Mouse (Mus musculus): ENCODE data around the gene Slc16a2. TPM values are rescaled to one million over a fixed set of nuclear protein-coding genes. Genes with fewer than 3 reads are reported as not detected.
"Not testable (repeated sequence)": the region's sequence is repeated elsewhere in the genome, so short reads cannot be mapped to it uniquely, and the experiment has no call there.

Gene Slc16a2
- polyA plus RNA-seq, 1 experiment = 12.3 TPM

GRCm38 (mm10) chrX:103674674-103675073 is 147.1 kb downstream of the Slc16a2 start:
- no peak for DNase-seq
- TF ChIP-seq CTCF (IDR thresholded peaks at IDR 0.05; ENCODE audit: borderline replicate concordance, insufficient read depth, low read depth, low read length) = no peak
- TF ChIP-seq POLR2A (IDR thresholded peaks at IDR 0.05; ENCODE audit: borderline replicate concordance, insufficient read depth, low read length) = no peak
- 29% methylated on average over 2 of the region's 2 CpGs for WGBS
- H3K4me3 ChIP-seq (replicated peaks; ENCODE audit: insufficient read depth, low read depth, low read length) = no peak overlapping the region
- H3K4me1 ChIP-seq (ENCODE audit: control insufficient read depth, insufficient read depth, low read length) = no peaks in the 10 kb centered on the region
- H3K27me3 ChIP-seq (ENCODE audit: control insufficient read depth, insufficient read depth, low read length) = no peaks in the 10 kb centered on the region
- H3K27ac ChIP-seq (ENCODE audit: insufficient read depth, low read length) = no peak overlapping the region

GRCm38 (mm10) chrX:103673761-103674160 is 148.0 kb downstream of the Slc16a2 start:
- TF ChIP-seq POLR2A (IDR thresholded peaks at IDR 0.05; ENCODE audit: borderline replicate concordance, insufficient read depth, low read length) (no peak), CTCF (IDR thresholded peaks at IDR 0.05; ENCODE audit: borderline replicate concordance, insufficient read depth, low read depth, low read length) (no peak)
- Histone ChIP-seq H3K4me3 (replicated peaks; ENCODE audit: insufficient read depth, low read depth, low read length) (no peak overlapping the region), H3K27me3 (ENCODE audit: control insufficient read depth, insufficient read depth, low read length) (no peaks in the 10 kb centered on the region), H3K4me1 (ENCODE audit: control insufficient read depth, insufficient read depth, low read length) (no peaks in the 10 kb centered on the region), H3K27ac (ENCODE audit: insufficient read depth, low read length) (no peak overlapping the region)
- no peak for DNase-seq
- 87% methylated on average over 3 of the region's 3 CpGs for WGBS

GRCm38 (mm10) chrX:103670245-103670644 is 151.5 kb downstream of the Slc16a2 start:
- TF ChIP-seq POLR2A (IDR thresholded peaks at IDR 0.05; ENCODE audit: borderline replicate concordance, insufficient read depth, low read length) = no peak
- no peak for TF ChIP-seq CTCF (IDR thresholded peaks at IDR 0.05; ENCODE audit: borderline replicate concordance, insufficient read depth, low read depth, low read length)

GRCm38 (mm10) chrX:103664445-103664844 is 157.3 kb downstream of the Slc16a2 start:
- H3K27me3 ChIP-seq (ENCODE audit: control insufficient read depth, insufficient read depth, low read length); H3K4me1 ChIP-seq (ENCODE audit: control insufficient read depth, insufficient read depth, low read length); DNase-seq; H3K27ac ChIP-seq (ENCODE audit: insufficient read depth, low read length); H3K4me3 ChIP-seq (replicated peaks; ENCODE audit: insufficient read depth, low read depth, low read length): not testable (repeated sequence)
- WGBS = 91% methylated on average over 10 of the region's 10 CpGs

More at GRCm38 (mm10) chrX:103670245-103670644, 151.5 kb downstream of the Slc16a2 start:
- no peak for DNase-seq
- Histone ChIP-seq H3K27ac (ENCODE audit: insufficient read depth, low read length) (no peak overlapping the region), H3K4me3 (replicated peaks; ENCODE audit: insufficient read depth, low read depth, low read length) (no peak overlapping the region), H3K27me3 (ENCODE audit: control insufficient read depth, insufficient read depth, low read length) (no peaks in the 10 kb centered on the region), H3K4me1 (ENCODE audit: control insufficient read depth, insufficient read depth, low read length) (no peaks in the 10 kb centered on the region)

GRCm38 (mm10) chrX:103658985-103659384 is 162.8 kb downstream of the Slc16a2 start:
- WGBS = 22% methylated on average over 4 of the region's 4 CpGs
- DNase-seq = no peak

GRCm38 (mm10) chrX:103653021-103653420 is 168.8 kb downstream of the Slc16a2 start:
- 49% methylated on average over 2 of the region's 2 CpGs for WGBS
- no peaks in the 10 kb centered on the region for H3K4me1 ChIP-seq (ENCODE audit: control insufficient read depth, insufficient read depth, low read length)
- no peak for DNase-seq
- no peaks in the 10 kb centered on the region for H3K27me3 ChIP-seq (ENCODE audit: control insufficient read depth, insufficient read depth, low read length)
- no peak overlapping the region for H3K4me3 ChIP-seq (replicated peaks; ENCODE audit: insufficient read depth, low read depth, low read length)
- H3K27ac ChIP-seq (ENCODE audit: insufficient read depth, low read length) = no peak overlapping the region
- no peak for TF ChIP-seq CTCF (IDR thresholded peaks at IDR 0.05; ENCODE audit: borderline replicate concordance, insufficient read depth, low read depth, low read length)
- TF ChIP-seq POLR2A (IDR thresholded peaks at IDR 0.05; ENCODE audit: borderline replicate concordance, insufficient read depth, low read length) = no peak

More at GRCm38 (mm10) chrX:103658985-103659384, 162.8 kb downstream of the Slc16a2 start:
- no peak overlapping the region for H3K27ac ChIP-seq (ENCODE audit: insufficient read depth, low read length)
- H3K27me3 ChIP-seq (ENCODE audit: control insufficient read depth, insufficient read depth, low read length) = no peaks in the 10 kb centered on the region
- H3K4me3 ChIP-seq (replicated peaks; ENCODE audit: insufficient read depth, low read depth, low read length) = no peak overlapping the region
- TF ChIP-seq CTCF (IDR thresholded peaks at IDR 0.05; ENCODE audit: borderline replicate concordance, insufficient read depth, low read depth, low read length) (no peak), POLR2A (IDR thresholded peaks at IDR 0.05; ENCODE audit: borderline replicate concordance, insufficient read depth, low read length) (no peak)
- no peaks in the 10 kb centered on the region for H3K4me1 ChIP-seq (ENCODE audit: control insufficient read depth, insufficient read depth, low read length)

- Histone ChIP-seq H3K4me1 (ENCODE audit: control insufficient read depth, insufficient read depth, low read length) (no peaks in the 10 kb centered on the region), H3K4me3 (replicated peaks; ENCODE audit: insufficient read depth, low read depth, low read length) (no peak overlapping the region), H3K27me3 (ENCODE audit: control insufficient read depth, insufficient read depth, low read length) (no peaks in the 10 kb centered on the region), H3K27ac (ENCODE audit: insufficient read depth, low read length) (no peak overlapping the region)
- DNase-seq = no peak
- 60% methylated on average over 1 of the region's 1 CpGs for WGBS
- no peak for TF ChIP-seq CTCF (IDR thresholded peaks at IDR 0.05; ENCODE audit: borderline replicate concordance, insufficient read depth, low read depth, low read length)
- no peak for TF ChIP-seq POLR2A (IDR thresholded peaks at IDR 0.05; ENCODE audit: borderline replicate concordance, insufficient read depth, low read length)
These were observed 169.7 kb downstream of the Slc16a2 start for GRCm38 (mm10) chrX:103652048-103652447.

Other genes with a start within 250 kb of the Slc16a2 start
- 0.10 and 0.13 TPM in 2 replicates for gene Zcchc13, start 191.4 kb downstream of the Slc16a2 start, polyA plus RNA-seq (2012; rRNA removed)
- 20.1 and 20.7 TPM in 2 replicates for gene Rlim, start 159.3 kb upstream of the Slc16a2 start, polyA plus RNA-seq (2012; rRNA removed)

Data from cerebellum, adult 2 months (tissue).